Mouse (Mus musculus): Measurements from ENCODE around the gene Mybph. TPM values are rescaled to one million over a fixed set of nuclear protein-coding genes. Genes with fewer than 3 reads are reported as not detected.
"Not testable (repeated sequence)": the region's sequence is repeated elsewhere in the genome, so short reads cannot be mapped to it uniquely, and the experiment has no call there.

Gene Mybph
- total and polyA plus RNA-seq, 3 experiments, result not detected

DNA sequence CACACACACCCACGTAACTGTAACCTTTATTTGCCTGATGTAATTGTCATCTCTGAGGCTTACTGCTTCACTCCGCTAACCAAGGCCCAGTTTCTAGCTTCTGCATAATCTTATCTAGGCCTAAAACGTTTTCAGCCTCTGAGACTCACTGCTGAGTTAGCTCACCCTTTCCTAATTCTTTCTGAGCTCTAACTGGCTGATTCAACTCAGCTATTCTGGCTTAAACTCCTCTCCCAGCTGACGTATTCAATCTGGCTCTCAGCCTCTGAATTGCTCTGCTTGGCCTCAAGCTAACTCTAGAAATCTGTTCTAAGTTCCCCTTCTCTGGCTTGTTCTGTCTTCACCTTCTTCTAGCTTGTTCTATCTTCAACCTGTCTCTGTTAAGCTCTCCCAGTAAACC lies 53.3 kb downstream of the Mybph start:
- Histone ChIP-seq H3K36me3 (ENCODE audit: control insufficient read depth in 1 of 2, insufficient read depth in 2 of 2, low read length in 2 of 2) (no peaks in the 10 kb centered on the region), H3K27me3 (ENCODE audit: control insufficient read depth in 1 of 2, insufficient read depth in 2 of 2, low read length in 2 of 2) (peaks cover 0 to 2% of the 10 kb centered on the region in 2 experiments; a peak in 2 of 4 replicates), H3K79me2 (ENCODE audit: control insufficient read depth, insufficient read depth, low read length, poor library complexity) (no peaks in the 10 kb centered on the region), H3K27ac (ENCODE audit: control insufficient read depth, low read depth, low read length) (no peak overlapping the region), H3K4me1 (ENCODE audit: control insufficient read depth in 1 of 2, insufficient read depth in 2 of 2, low read length in 2 of 2) (peaks cover 0 to 3% of the 10 kb centered on the region in 2 experiments; a peak in 1 of 4 replicates), H3K9me3 (replicated peaks; ENCODE audit: insufficient read depth, low read length) (no peaks in the 10 kb centered on the region), H3K4me3 (ENCODE audit: control insufficient read depth in 1 of 2, insufficient read depth in 1 of 2, low read depth in 2 of 2, low read length in 2 of 2) (no peak overlapping the region), H3K9ac (ENCODE audit: control insufficient read depth, low read depth, low read length, poor library complexity, severe bottlenecking) (no peak overlapping the region)
- no peak for TF ChIP-seq KAT2A (conservative IDR thresholded peaks at IDR 0.05; ENCODE audit: low read depth, low read length)
- TF ChIP-seq JUND (IDR thresholded peaks at IDR 0.05; ENCODE audit: low read depth, low read length), result no peak
- no peak for TF ChIP-seq ZNF384 (IDR thresholded peaks at IDR 0.05; ENCODE audit: low read depth, low read length)
- no peak for TF ChIP-seq SIN3A (IDR thresholded peaks at IDR 0.05; ENCODE audit: low read length)
- TF ChIP-seq GATA1 (IDR thresholded peaks at IDR 0.05; ENCODE audit: low read depth, low read length), result 0 out of 2 replicates have a peak, but pooled peaks have one; percentile 15
- no peak for TF ChIP-seq HCFC1 (IDR thresholded peaks at IDR 0.05; ENCODE audit: low read depth, low read length)
- DNase-seq (ENCODE audit: low read depth, low spot score), result peak; percentile 55

DNA sequence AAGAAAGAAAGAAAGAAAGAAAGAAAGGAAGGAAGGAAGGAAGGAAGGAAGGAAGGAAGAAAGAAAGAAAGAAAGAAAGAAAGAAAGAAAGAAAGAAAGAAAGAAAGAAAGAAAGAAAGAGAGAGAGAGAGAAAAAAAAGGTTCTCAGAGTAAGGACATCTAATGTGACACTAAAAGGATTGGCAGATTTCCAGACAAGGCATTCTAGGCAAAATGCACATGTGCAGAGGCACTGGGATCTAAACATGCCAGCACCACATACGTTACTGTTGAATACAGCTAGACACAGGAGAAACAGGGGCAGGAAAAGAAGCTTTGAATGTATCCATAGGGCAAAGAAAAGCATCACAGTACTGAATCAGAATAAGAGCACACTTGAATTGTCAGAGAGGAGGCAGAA lies 56.4 kb downstream of the Mybph start:
- H3K27ac ChIP-seq (ENCODE audit: control insufficient read depth, low read depth, low read length); H3K27me3 ChIP-seq (ENCODE audit: control insufficient read depth in 1 of 2, insufficient read depth in 2 of 2, low read length in 2 of 2); H3K36me3 ChIP-seq (ENCODE audit: control insufficient read depth in 1 of 2, insufficient read depth in 2 of 2, low read length in 2 of 2); H3K9ac ChIP-seq (ENCODE audit: control insufficient read depth, low read depth, low read length, poor library complexity, severe bottlenecking); H3K79me2 ChIP-seq (ENCODE audit: control insufficient read depth, insufficient read depth, low read length, poor library complexity); H3K4me3 ChIP-seq (ENCODE audit: control insufficient read depth in 1 of 2, insufficient read depth in 1 of 2, low read depth in 2 of 2, low read length in 2 of 2); DNase-seq (ENCODE audit: low read depth, low spot score); H3K4me1 ChIP-seq (ENCODE audit: control insufficient read depth in 1 of 2, insufficient read depth in 2 of 2, low read length in 2 of 2); H3K9me3 ChIP-seq (replicated peaks; ENCODE audit: insufficient read depth, low read length): not testable (repeated sequence)

Other genes starting within 250 kb of the Mybph start
- not detected in 2 replicates for gene Fmod, start 156.2 kb upstream of the Mybph start, total RNA-seq (2012; rRNA removed)
- gene Fmod, start 156.2 kb upstream of the Mybph start, polyA plus RNA-seq (2012; ENCODE audit: insufficient read depth in 1 of 2, insufficient read length in 2 of 2, low read depth in 1 of 2, low replicate concordance in 2 of 2, missing spikeins in 1 of 2), result not detected
- gene Btg2, start 114.3 kb upstream of the Mybph start, total RNA-seq (2012; rRNA removed), result 2.1 and 2.7 TPM in 2 replicates
- 1 to 10 TPM in 1 of 2 experiments, not detected in 1; 3.6 TPM for gene Btg2, start 114.3 kb upstream of the Mybph start, polyA plus RNA-seq (2012; ENCODE audit: insufficient read depth in 1 of 2, insufficient read length in 2 of 2, low read depth in 1 of 2, low replicate concordance in 2 of 2, missing spikeins in 1 of 2)
- gene Chit1, start 82.2 kb upstream of the Mybph start, total RNA-seq (2012; rRNA removed), result not detected in 2 replicates
- not detected for gene Chit1, start 82.2 kb upstream of the Mybph start, polyA plus RNA-seq (2012; ENCODE audit: insufficient read depth in 1 of 2, insufficient read length in 2 of 2, low read depth in 1 of 2, low replicate concordance in 2 of 2, missing spikeins in 1 of 2)
- not detected in 2 replicates for gene Chil1, start 11.3 kb upstream of the Mybph start, total RNA-seq (2012; rRNA removed)
- gene Chil1, start 11.3 kb upstream of the Mybph start, polyA plus RNA-seq (2012; ENCODE audit: insufficient read depth in 1 of 2, insufficient read length in 2 of 2, low read depth in 1 of 2, low replicate concordance in 2 of 2, missing spikeins in 1 of 2), result not detected
- gene Adora1, start 42.0 kb downstream of the Mybph start, total RNA-seq (2012; rRNA removed), result 0.03 TPM in 1 of 2 replicates, not detected in the other
- not detected for gene Adora1, start 42.0 kb downstream of the Mybph start, polyA plus RNA-seq (2012; ENCODE audit: insufficient read depth in 1 of 2, insufficient read length in 2 of 2, low read depth in 1 of 2, low replicate concordance in 2 of 2, missing spikeins in 1 of 2)
- gene Myog, start 96.5 kb downstream of the Mybph start, total RNA-seq (2012; rRNA removed), result not detected in 2 replicates
- not detected for gene Myog, start 96.5 kb downstream of the Mybph start, polyA plus RNA-seq (2012; ENCODE audit: insufficient read depth in 1 of 2, insufficient read length in 2 of 2, low read depth in 1 of 2, low replicate concordance in 2 of 2, missing spikeins in 1 of 2)
- not detected in 2 replicates for gene Ppfia4, start 139.5 kb downstream of the Mybph start, total RNA-seq (2012; rRNA removed)
- under 1 TPM in 1 of 2 experiments, not detected in 1; 0.11 TPM for gene Ppfia4, start 139.5 kb downstream of the Mybph start, polyA plus RNA-seq (2012; ENCODE audit: insufficient read depth in 1 of 2, insufficient read length in 2 of 2, low read depth in 1 of 2, low replicate concordance in 2 of 2, missing spikeins in 1 of 2)
- 54.2 and 69.3 TPM in 2 replicates for gene Tmem183a, start 168.5 kb downstream of the Mybph start, total RNA-seq (2012; rRNA removed)
- gene Tmem183a, start 168.5 kb downstream of the Mybph start, polyA plus RNA-seq (2012; ENCODE audit: insufficient read depth in 1 of 2, insufficient read length in 2 of 2, low read depth in 1 of 2, low replicate concordance in 2 of 2, missing spikeins in 1 of 2), result 100 to 1,000 TPM in 1 of 2 experiments, 10 to 100 TPM in 1; 82.7 to 131 TPM
- gene 4933406M09Rik, start 192.5 kb downstream of the Mybph start, total RNA-seq (2012; rRNA removed), result not detected in 2 replicates
- gene 4933406M09Rik, start 192.5 kb downstream of the Mybph start, polyA plus RNA-seq (2012; ENCODE audit: insufficient read depth in 1 of 2, insufficient read length in 2 of 2, low read depth in 1 of 2, low replicate concordance in 2 of 2, missing spikeins in 1 of 2), result not detected
- 18.8 and 35.8 TPM in 2 replicates for gene Cyb5r1, start 212.1 kb downstream of the Mybph start, total RNA-seq (2012; rRNA removed)
- gene Cyb5r1, start 212.1 kb downstream of the Mybph start, polyA plus RNA-seq (2012; ENCODE audit: insufficient read depth in 1 of 2, insufficient read length in 2 of 2, low read depth in 1 of 2, low replicate concordance in 2 of 2, missing spikeins in 1 of 2), result 10 to 100 TPM in 1 of 2 experiments, not detected in 1; 94.8 TPM
- 55.2 and 57.6 TPM in 2 replicates for gene Adipor1, start 221.9 kb downstream of the Mybph start, total RNA-seq (2012; rRNA removed)
- 100 to 1,000 TPM in 1 of 2 experiments, 10 to 100 TPM in 1; 94.1 to 109 TPM for gene Adipor1, start 221.9 kb downstream of the Mybph start, polyA plus RNA-seq (2012; ENCODE audit: insufficient read depth in 1 of 2, insufficient read length in 2 of 2, low read depth in 1 of 2, low replicate concordance in 2 of 2, missing spikeins in 1 of 2)